Mouse (Mus musculus) liver, embryonic 13.5 days (tissue): ENCODE data around the gene Enthd1. TPM values are rescaled to one million over a fixed set of nuclear protein-coding genes. Genes with fewer than 3 reads are reported as not detected.
"Not testable (repeated sequence)": the region's sequence is repeated elsewhere in the genome, so short reads cannot be mapped to it uniquely, and the experiment has no call there.

ENCODE experiments used
- ATAC-seq: fragments of 200-750 bp; cut with Nextera tagmentation; 2 replicates; pipeline ENCODE4 v1.8.0; 2017; ENCODE audit warnings: low read depth, mild to moderate bottlenecking, moderate number of reproducible peaks, moderate library complexity
- DNase-seq: peaks from one replicate; pipeline ENCODE4 v3.0.0; 2022
- H3K27ac ChIP-seq: fragments of 300-500 bp; sonication (generic); 2 replicates; pipeline ENCODE4 v1.5.1; 2015; ENCODE audit warnings: moderate library complexity, mild to moderate bottlenecking, inconsistent platforms
- H3K27me3 ChIP-seq: fragments of 300-500 bp; sonication (generic); 2 replicates; pipeline ENCODE4 v1.6.1; 2015; ENCODE audit warnings: mild to moderate bottlenecking, inconsistent platforms
- H3K36me3 ChIP-seq: fragments of 300-500 bp; sonication (generic); 2 replicates; pipeline ENCODE4 v1.6.1; 2015; ENCODE audit warnings: mild to moderate bottlenecking, inconsistent platforms
- H3K4me1 ChIP-seq: fragments of 300-500 bp; sonication (generic); replicated peaks from 2 replicates; pipeline ENCODE4 v1.6.1; 2015; ENCODE audit warnings: inconsistent platforms
- H3K4me2 ChIP-seq: fragments of 300-500 bp; sonication (generic); 2 replicates; pipeline ENCODE4 v1.6.1; 2015; ENCODE audit warnings: inconsistent platforms, mild to moderate bottlenecking, moderate library complexity
- H3K4me3 ChIP-seq: fragments of 300-500 bp; sonication (generic); replicated peaks from 2 replicates; pipeline ENCODE4 v1.5.1; 2015; ENCODE audit warnings: mild to moderate bottlenecking, inconsistent platforms
- H3K9ac ChIP-seq: fragments of 300-500 bp; sonication (generic); 2 replicates; pipeline ENCODE4 v1.6.1; 2015; ENCODE audit warnings: mild to moderate bottlenecking, inconsistent platforms
- H3K9me3 ChIP-seq: fragments of 300-500 bp; sonication (generic); replicated peaks from 2 replicates; pipeline ENCODE4 v1.6.1; 2016; ENCODE audit warnings: inconsistent platforms
- WGBS: fragments of 180-500 bp; shearing (Covaris S2); methylation state at CpG from one replicate; pipeline ENCODE4 v1.1.7; 2015; ENCODE audit not compliant: insufficient replicate concordance; 5-methylcytosine and 5-hydroxymethylcytosine counted together
- polyA plus RNA-seq: library from polyadenylated mRNA; unstranded; fragments of >200 nt; fragmentation: Nextera tagmentation; extraction: Ambion mirVana; gene quantifications from 2 replicates; pipeline ENCODE4 v1.2.1, GENCODE M21; 2015

Gene Enthd1
- polyA plus RNA-seq, 1 experiment from 2014 or later, result not detected

DNA sequence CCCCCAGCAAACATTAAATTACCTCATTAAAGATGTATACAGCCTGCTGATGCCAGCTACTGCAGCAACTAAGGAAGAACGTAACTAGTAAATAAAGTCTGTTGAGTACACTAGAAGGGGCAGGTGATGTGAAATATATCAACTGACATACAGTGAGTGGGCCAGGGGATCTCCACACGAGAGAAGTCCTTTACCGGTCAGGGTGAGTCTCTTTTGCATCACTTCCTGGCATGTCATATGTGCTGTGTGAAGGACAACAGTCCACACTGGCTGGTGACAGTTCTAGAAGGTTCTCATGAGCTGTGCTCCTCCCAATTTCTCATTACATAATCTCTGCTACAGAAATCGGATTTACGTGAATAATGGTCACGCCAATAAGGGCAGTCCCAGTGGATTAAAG lies 27.8 kb upstream of the Enthd1 start:
- no peak for ATAC-seq
- no peak overlapping the region for H3K4me3 ChIP-seq

GRCm38 (mm10) chr15:80590641-80591040 lies 25.7 kb upstream of the Enthd1 start:
- WGBS, result 58% methylated on average over 5 of the region's 5 CpGs

More for the DNA sequence above, 27.8 kb upstream of the Enthd1 start:
- Histone ChIP-seq H3K4me2 (no peak overlapping the region), H3K27me3 (peaks cover 26% of the 10 kb centered on the region), H3K9me3 (no peaks in the 10 kb centered on the region), H3K36me3 (no peaks in the 10 kb centered on the region), H3K4me1 (peaks cover 8% of the 10 kb centered on the region; the same call in 1 of the 2 replicates), H3K9ac (no peak overlapping the region), H3K27ac (no peak overlapping the region)
- no peak for DNase-seq
- WGBS, result 75% methylated on average over 6 of the region's 6 CpGs

GRCm38 (mm10) chr15:80586296-80586695 lies 21.3 kb upstream of the Enthd1 start:
- no peak overlapping the region for H3K4me3 ChIP-seq
- no peak overlapping the region for H3K9ac ChIP-seq
- 50% methylated on average over 4 of the region's 4 CpGs for WGBS
- H3K4me1 ChIP-seq, result peaks cover 15% of the 10 kb centered on the region
- DNase-seq (no peak), ATAC-seq (no peak)
- no peaks in the 10 kb centered on the region for H3K36me3 ChIP-seq
- peaks cover 40% of the 10 kb centered on the region for H3K27me3 ChIP-seq
- H3K9me3 ChIP-seq, result no peaks in the 10 kb centered on the region
- H3K27ac ChIP-seq, result no peak overlapping the region
- H3K4me2 ChIP-seq, result no peak overlapping the region

More at GRCm38 (mm10) chr15:80590641-80591040, 25.7 kb upstream of the Enthd1 start:
- Histone ChIP-seq H3K9me3 (no peaks in the 10 kb centered on the region), H3K9ac (no peak overlapping the region), H3K4me1 (peaks cover 11% of the 10 kb centered on the region; the same call in 1 of the 2 replicates), H3K27ac (no peak overlapping the region), H3K4me3 (no peak overlapping the region), H3K36me3 (no peaks in the 10 kb centered on the region), H3K4me2 (no peak overlapping the region), H3K27me3 (peaks cover 29% of the 10 kb centered on the region)
- DNase-seq (no peak), ATAC-seq (no peak)

DNA sequence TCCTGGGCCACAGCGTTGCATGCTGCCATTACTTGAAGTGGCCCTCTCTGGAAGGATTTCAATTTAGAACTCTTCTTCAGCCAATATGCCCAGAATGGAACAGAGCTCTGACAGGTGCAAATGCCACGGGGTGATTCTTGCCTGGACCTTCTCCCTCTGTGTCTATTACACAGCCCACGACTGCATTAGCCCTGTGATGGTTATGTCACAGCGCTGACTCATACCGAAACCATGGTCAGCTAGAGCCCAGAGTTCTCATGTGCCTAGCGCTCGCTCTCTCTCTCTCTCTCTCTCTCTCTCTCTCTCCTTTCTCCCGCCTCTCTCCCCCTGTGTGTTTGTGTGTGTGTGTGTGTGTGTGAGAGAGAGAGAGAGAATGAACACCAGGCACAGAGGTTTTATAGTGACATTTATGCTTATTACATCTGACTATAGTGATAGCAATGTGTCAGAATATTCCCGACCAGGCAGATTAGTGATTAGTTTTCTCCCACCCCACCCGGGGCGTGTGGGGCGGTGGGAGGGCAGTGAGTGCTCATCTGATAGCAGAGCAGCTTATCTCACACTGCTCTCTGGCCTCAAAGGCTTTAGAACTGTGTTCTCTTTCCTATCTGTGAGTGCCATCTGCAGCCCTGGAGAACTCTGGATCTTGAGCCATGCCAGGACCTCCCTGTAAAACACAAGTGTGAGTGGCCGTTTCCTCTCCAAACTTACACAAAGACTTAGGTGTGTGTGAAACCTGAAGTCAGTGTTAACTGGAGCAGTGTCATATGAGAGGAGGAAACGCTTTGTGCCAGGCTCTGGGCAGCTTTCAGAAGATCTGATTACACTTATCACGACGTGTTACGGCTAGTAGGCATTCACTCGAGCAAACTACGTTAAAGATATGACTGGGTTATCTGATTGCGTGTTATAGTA lies 17.9 kb upstream of the Enthd1 start:
- whole genome bisulfite sequencing, result 33% methylated on average over 20 of the region's 20 CpGs

GRCm38 (mm10) chr15:80580585-80580984 lies 15.6 kb upstream of the Enthd1 start:
- not testable (repeated sequence) for ATAC-seq, H3K4me3 ChIP-seq, H3K9me3 ChIP-seq, H3K4me2 ChIP-seq, H3K9ac ChIP-seq, H3K36me3 ChIP-seq, DNase-seq, H3K27ac ChIP-seq
- Histone ChIP-seq H3K27me3 (peaks cover 67% of the 10 kb centered on the region), H3K4me1 (peaks cover 12% of the 10 kb centered on the region)
- 54% methylated on average over 1 of the region's 1 CpGs for WGBS

More for the DNA sequence above, 17.9 kb upstream of the Enthd1 start:
- Histone ChIP-seq H3K4me1 (peaks cover 15% of the 10 kb centered on the region), H3K4me2 (peak overlapping the region; percentile 31), H3K27ac (no peak overlapping the region), H3K36me3 (no peaks in the 10 kb centered on the region), H3K9me3 (no peaks in the 10 kb centered on the region), H3K27me3 (peaks cover 50% of the 10 kb centered on the region), H3K4me3 (no peak overlapping the region), H3K9ac (no peak overlapping the region)
- DNase-seq (peak; percentile 17), ATAC-seq (peak; percentile 54)

DNA sequence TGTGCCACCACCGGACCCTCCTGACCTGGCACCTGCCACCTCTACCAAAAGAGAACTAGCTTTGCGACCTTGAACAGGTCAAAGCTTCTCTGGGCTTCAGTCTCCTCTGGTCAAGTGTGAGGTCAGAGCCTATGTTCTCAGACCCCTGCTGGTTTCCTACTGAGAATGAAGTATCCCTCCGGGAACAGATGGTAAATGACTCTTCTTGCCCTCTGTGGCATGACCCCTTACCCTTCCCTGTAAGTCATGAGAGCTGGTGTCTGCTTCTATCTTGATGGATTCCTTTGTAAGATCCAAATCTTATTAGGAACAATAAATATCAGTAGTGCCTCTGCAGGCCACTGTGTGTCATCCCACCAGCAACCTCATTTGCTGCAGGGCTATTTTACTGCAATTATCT lies 14.2 kb upstream of the Enthd1 start:
- Histone ChIP-seq H3K4me2 (no peak overlapping the region), H3K9me3 (no peaks in the 10 kb centered on the region), H3K9ac (no peak overlapping the region), H3K4me3 (no peak overlapping the region), H3K27ac (no peak overlapping the region), H3K27me3 (peaks cover 77% of the 10 kb centered on the region), H3K4me1 (peaks cover 12% of the 10 kb centered on the region), H3K36me3 (no peaks in the 10 kb centered on the region)
- DNase-seq (no peak), ATAC-seq (no peak)
- 60% methylated on average over 3 of the region's 3 CpGs for WGBS

DNA sequence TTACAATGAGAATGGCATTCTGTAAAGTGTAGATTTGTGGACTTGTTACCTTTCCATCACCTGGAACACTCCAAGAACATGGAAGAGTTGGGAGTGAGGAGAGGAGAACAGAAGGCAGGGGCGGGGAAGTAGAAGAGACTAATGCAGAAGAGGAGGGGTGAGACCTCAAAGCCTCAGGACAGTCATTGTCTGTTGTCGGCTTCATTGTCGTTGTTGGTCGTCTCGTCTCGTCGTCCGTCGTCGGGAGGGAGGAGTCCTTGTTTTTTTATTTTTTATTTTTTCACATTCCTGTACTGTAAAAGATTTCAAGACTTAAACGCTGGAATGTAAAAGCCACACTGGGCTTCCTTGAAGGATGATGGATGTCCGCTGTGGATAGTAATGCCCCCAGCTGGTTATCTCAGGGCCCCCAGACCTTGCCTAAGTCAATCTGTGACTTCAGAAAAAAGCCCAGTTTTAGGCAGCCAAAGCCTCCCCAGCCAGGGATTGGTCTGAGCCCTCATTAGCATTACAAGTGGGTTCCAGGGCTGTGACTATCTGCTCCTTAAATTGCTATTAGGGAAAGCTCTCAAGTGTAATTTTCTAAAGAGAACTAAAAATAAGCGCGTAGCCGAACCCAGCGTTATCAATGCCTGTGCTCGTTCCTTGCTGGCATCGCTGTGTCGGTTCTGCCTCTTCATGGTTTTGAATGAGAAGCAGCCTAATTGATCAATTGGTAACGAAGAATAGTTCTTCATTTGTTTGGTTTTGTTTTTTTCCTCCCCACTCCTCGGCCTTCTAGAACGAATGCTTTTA lies 12.4 kb upstream of the Enthd1 start:
- no peak overlapping the region for H3K9ac ChIP-seq
- DNase-seq (no peak), ATAC-seq (no peak)
- no peak overlapping the region for H3K27ac ChIP-seq
- H3K4me1 ChIP-seq, result peaks cover under 1% of the 10 kb centered on the region; the same call in 1 of the 2 replicates
- WGBS, result 33% methylated on average over 22 of the region's 22 CpGs
- H3K4me2 ChIP-seq, result no peak overlapping the region
- peaks cover 82% of the 10 kb centered on the region for H3K27me3 ChIP-seq
- no peak overlapping the region for H3K4me3 ChIP-seq
- no peaks in the 10 kb centered on the region for H3K36me3 ChIP-seq
- no peaks in the 10 kb centered on the region for H3K9me3 ChIP-seq

- ATAC-seq (no peak), DNase-seq (no peak)
- 65% methylated on average over 11 of the region's 11 CpGs for whole genome bisulfite sequencing
- Histone ChIP-seq H3K4me3 (no peak overlapping the region), H3K9me3 (no peaks in the 10 kb centered on the region), H3K4me1 (no peaks in the 10 kb centered on the region), H3K27ac (no peak overlapping the region), H3K9ac (no peak overlapping the region), H3K4me2 (no peak overlapping the region), H3K27me3 (peaks cover 84% of the 10 kb centered on the region), H3K36me3 (no peaks in the 10 kb centered on the region)
Observed at GRCm38 (mm10) chr15:80576415-80576994, 11.5 kb upstream of the Enthd1 start.

GRCm38 (mm10) chr15:80575817-80576370 lies 10.9 kb upstream of the Enthd1 start:
- H3K4me3 ChIP-seq, result no peak overlapping the region
- peaks cover 82% of the 10 kb centered on the region for H3K27me3 ChIP-seq
- DNase-seq, result no peak
- 79% methylated on average over 13 of the region's 13 CpGs for WGBS
- no peaks in the 10 kb centered on the region for H3K4me1 ChIP-seq
- H3K9me3 ChIP-seq, result no peaks in the 10 kb centered on the region
- H3K36me3 ChIP-seq, result no peaks in the 10 kb centered on the region
- ATAC-seq, result no peak
- no peak overlapping the region for H3K4me2 ChIP-seq
- H3K27ac ChIP-seq, result no peak overlapping the region
- no peak overlapping the region for H3K9ac ChIP-seq

DNA sequence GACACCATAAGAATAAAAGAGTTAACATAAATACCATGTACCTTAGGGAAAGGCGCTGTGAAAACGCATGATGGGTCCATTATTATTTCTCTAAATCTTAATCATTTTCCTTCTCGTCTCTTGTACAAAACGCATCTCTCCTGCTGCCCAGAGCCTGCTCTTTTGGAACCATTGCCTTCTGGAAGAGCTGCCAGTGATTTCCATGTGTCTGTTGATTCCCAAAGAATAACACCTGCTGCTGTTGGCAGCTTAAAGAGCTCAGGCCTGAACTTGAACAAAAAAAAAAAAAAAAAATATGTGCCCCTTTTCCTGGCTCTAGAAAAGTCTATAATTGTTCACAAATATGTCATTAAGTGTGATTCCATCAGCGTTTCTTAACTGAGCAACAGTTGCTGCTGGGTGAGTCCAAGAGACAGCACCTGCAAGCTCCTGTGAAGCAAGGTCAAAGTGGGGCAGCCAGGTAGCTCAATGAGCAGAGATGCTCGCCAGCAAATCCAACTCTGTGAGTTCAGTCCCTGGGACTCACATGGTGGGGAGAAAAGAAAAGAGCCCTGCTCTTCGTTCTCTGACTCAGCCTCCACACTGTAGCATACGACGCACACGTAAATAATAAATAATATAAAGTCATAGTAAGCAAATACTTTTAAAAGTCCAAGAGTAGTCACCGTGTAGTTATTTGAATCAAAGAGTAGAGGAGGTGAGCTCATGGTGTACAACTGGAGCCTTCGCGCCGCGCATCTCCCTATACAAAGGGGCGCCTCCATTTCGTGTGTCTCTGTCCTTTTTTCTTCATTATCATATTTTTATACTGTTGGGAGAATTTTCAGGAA lies 9.5 kb upstream of the Enthd1 start:
- H3K27me3 ChIP-seq, result peaks cover 77% of the 10 kb centered on the region
- DNase-seq (no peak), ATAC-seq (no peak)
- H3K9me3 ChIP-seq, result no peaks in the 10 kb centered on the region
- H3K4me2 ChIP-seq, result no peak overlapping the region
- H3K9ac ChIP-seq, result no peak overlapping the region
- H3K36me3 ChIP-seq, result no peaks in the 10 kb centered on the region
- WGBS, result 79% methylated on average over 17 of the region's 17 CpGs
- no peak overlapping the region for H3K4me3 ChIP-seq
- no peaks in the 10 kb centered on the region for H3K4me1 ChIP-seq
- H3K27ac ChIP-seq, result no peak overlapping the region
